Mouse (Mus musculus) Muller cell, postnatal 12 days (primary cell): ENCODE measurements at regions not wholly inside any gene's neighbourhood (a gene's known extent, or its start where the extent isn't known, plus 50 kb on each side); places are given as distances from the start of the nearest gene placed in this dataset.

Source experiments
- DNase-seq: peaks from one replicate; pipeline ENCODE4 v3.0.0-alpha.2; 2015; ENCODE audit errors: inconsistent ontology term

- no peak for DNase-seq
These were observed 4841.7 kb upstream of the Gm7489 start for GRCm38 (mm10) chr15:49043035-49043434.

- DNase-seq: no peak
These were observed 4819.6 kb upstream of the Gm7489 start for GRCm38 (mm10) chr15:49065069-49065468.

GRCm38 (mm10) chr15:49065875-49066274, 4818.8 kb upstream of the Gm7489 start:
- DNase-seq: peak; percentile 79

- no peak for DNase-seq
These were observed 4818.3 kb upstream of the Gm7489 start for GRCm38 (mm10) chr15:49066367-49066766.
